Mouse (Mus musculus): ENCODE measurements around the gene Fer. TPM values are rescaled to one million over a fixed set of nuclear protein-coding genes. Genes with fewer than 3 reads are reported as not detected.

Gene Fer
- polyA plus RNA-seq, 1 experiment from 2014 or later, result 36.6 TPM

- no peak overlapping the region for H3K27ac ChIP-seq
- 81% methylated on average over 4 of the region's 4 CpGs for WGBS
- H3K27me3 ChIP-seq, result no peaks in the 10 kb centered on the region
- H3K4me3 ChIP-seq, result no peak overlapping the region
- H3K36me3 ChIP-seq, result no peaks in the 10 kb centered on the region
- no peaks in the 10 kb centered on the region for H3K9me3 ChIP-seq
- H3K4me1 ChIP-seq, result no peaks in the 10 kb centered on the region
- no peak overlapping the region for H3K4me2 ChIP-seq
- H3K9ac ChIP-seq, result no peak overlapping the region
- no peak for ATAC-seq (ENCODE audit: insufficient number of reproducible peaks, low FRiP score, low TSS enrichment, low read depth)
These were observed 16.0 kb downstream of the Fer start for GRCm38 (mm10) chr17:63878889-63879288.

GRCm38 (mm10) chr17:63880009-63880408 lies 17.1 kb downstream of the Fer start:
- no peak for ATAC-seq (ENCODE audit: insufficient number of reproducible peaks, low FRiP score, low TSS enrichment, low read depth)

GRCm38 (mm10) chr17:63886988-63887387 lies 24.1 kb downstream of the Fer start:
- ATAC-seq (ENCODE audit: insufficient number of reproducible peaks, low FRiP score, low TSS enrichment, low read depth), result no peak
- Histone ChIP-seq H3K4me3 (no peak overlapping the region), H3K9ac (no peak overlapping the region), H3K27me3 (no peaks in the 10 kb centered on the region), H3K4me1 (no peaks in the 10 kb centered on the region), H3K36me3 (no peaks in the 10 kb centered on the region), H3K4me2 (no peak overlapping the region), H3K27ac (no peak overlapping the region), H3K9me3 (no peaks in the 10 kb centered on the region)
- WGBS, result 94% methylated on average over 2 of the region's 2 CpGs

More at GRCm38 (mm10) chr17:63880009-63880408, 17.1 kb downstream of the Fer start:
- Histone ChIP-seq H3K4me3 (no peak overlapping the region), H3K4me2 (no peak overlapping the region), H3K27ac (no peak overlapping the region), H3K9me3 (no peaks in the 10 kb centered on the region), H3K4me1 (no peaks in the 10 kb centered on the region), H3K9ac (no peak overlapping the region), H3K36me3 (no peaks in the 10 kb centered on the region), H3K27me3 (no peaks in the 10 kb centered on the region)
- 89% methylated on average over 4 of the region's 4 CpGs for WGBS

- no peak for ATAC-seq (ENCODE audit: insufficient number of reproducible peaks, low FRiP score, low TSS enrichment, low read depth)
- H3K4me3 ChIP-seq, result no peak overlapping the region
- no peak overlapping the region for H3K4me2 ChIP-seq
- H3K9ac ChIP-seq, result no peak overlapping the region
- no peak overlapping the region for H3K27ac ChIP-seq
- no peaks in the 10 kb centered on the region for H3K36me3 ChIP-seq
- no peaks in the 10 kb centered on the region for H3K4me1 ChIP-seq
- no peaks in the 10 kb centered on the region for H3K9me3 ChIP-seq
- H3K27me3 ChIP-seq, result no peaks in the 10 kb centered on the region
These were observed 27.7 kb downstream of the Fer start for GRCm38 (mm10) chr17:63890611-63891010.

GRCm38 (mm10) chr17:63895829-63896228 lies 33.0 kb downstream of the Fer start:
- no peaks in the 10 kb centered on the region for H3K4me1 ChIP-seq
- no peaks in the 10 kb centered on the region for H3K27me3 ChIP-seq
- no peak overlapping the region for H3K4me3 ChIP-seq
- 72% methylated on average over 3 of the region's 3 CpGs for WGBS
- H3K9me3 ChIP-seq, result no peaks in the 10 kb centered on the region
- H3K36me3 ChIP-seq, result peaks cover 12% of the 10 kb centered on the region; the same call in 1 of the 2 replicates
- no peak overlapping the region for H3K4me2 ChIP-seq
- H3K27ac ChIP-seq, result no peak overlapping the region
- no peak for ATAC-seq (ENCODE audit: insufficient number of reproducible peaks, low FRiP score, low TSS enrichment, low read depth)
- H3K9ac ChIP-seq, result no peak overlapping the region

GRCm38 (mm10) chr17:63897050-63897449 lies 34.2 kb downstream of the Fer start:
- ATAC-seq (ENCODE audit: insufficient number of reproducible peaks, low FRiP score, low TSS enrichment, low read depth), result no peak
- 86% methylated on average over 7 of the region's 7 CpGs for WGBS
- H3K27ac ChIP-seq, result no peak overlapping the region

GRCm38 (mm10) chr17:63909297-63909696 lies 46.4 kb downstream of the Fer start:
- H3K36me3 ChIP-seq, result peaks cover 4% of the 10 kb centered on the region
- no peak for ATAC-seq (ENCODE audit: insufficient number of reproducible peaks, low FRiP score, low TSS enrichment, low read depth)
- 92% methylated on average over 4 of the region's 4 CpGs for WGBS
- H3K9me3 ChIP-seq, result no peaks in the 10 kb centered on the region
- no peak overlapping the region for H3K4me2 ChIP-seq
- no peak overlapping the region for H3K27ac ChIP-seq
- no peak overlapping the region for H3K4me3 ChIP-seq
- no peaks in the 10 kb centered on the region for H3K4me1 ChIP-seq
- no peaks in the 10 kb centered on the region for H3K27me3 ChIP-seq
- no peak overlapping the region for H3K9ac ChIP-seq

More at GRCm38 (mm10) chr17:63897050-63897449, 34.2 kb downstream of the Fer start:
- Histone ChIP-seq H3K4me1 (no peaks in the 10 kb centered on the region), H3K9me3 (no peaks in the 10 kb centered on the region), H3K4me2 (no peak overlapping the region), H3K36me3 (peaks cover 12% of the 10 kb centered on the region; the same call in 1 of the 2 replicates), H3K27me3 (no peaks in the 10 kb centered on the region), H3K9ac (no peak overlapping the region), H3K4me3 (no peak overlapping the region)

GRCm38 (mm10) chr17:63921601-63922203 lies 58.8 kb downstream of the Fer start:
- no peak overlapping the region for H3K9ac ChIP-seq
- 0 out of 2 replicates have a peak, but pooled peaks cover 4% of the 10 kb centered on the region for H3K36me3 ChIP-seq
- no peaks in the 10 kb centered on the region for H3K9me3 ChIP-seq
- no peak overlapping the region for H3K4me3 ChIP-seq
- H3K4me1 ChIP-seq, result no peaks in the 10 kb centered on the region
- H3K27me3 ChIP-seq, result no peaks in the 10 kb centered on the region
- WGBS, result 72% methylated on average over 6 of the region's 6 CpGs
- no peak overlapping the region for H3K27ac ChIP-seq
- ATAC-seq (ENCODE audit: insufficient number of reproducible peaks, low FRiP score, low TSS enrichment, low read depth), result no peak
- H3K4me2 ChIP-seq, result no peak overlapping the region

GRCm38 (mm10) chr17:63925581-63925980 lies 62.7 kb downstream of the Fer start:
- H3K4me3 ChIP-seq, result no peak overlapping the region
- no peak overlapping the region for H3K9ac ChIP-seq
- H3K36me3 ChIP-seq, result 0 out of 2 replicates have a peak, but pooled peaks cover 4% of the 10 kb centered on the region
- no peaks in the 10 kb centered on the region for H3K27me3 ChIP-seq
- ATAC-seq (ENCODE audit: insufficient number of reproducible peaks, low FRiP score, low TSS enrichment, low read depth), result no peak
- 74% methylated on average over 3 of the region's 3 CpGs for whole genome bisulfite sequencing
- H3K9me3 ChIP-seq, result no peaks in the 10 kb centered on the region
- no peak overlapping the region for H3K27ac ChIP-seq
- no peak overlapping the region for H3K4me2 ChIP-seq
- no peaks in the 10 kb centered on the region for H3K4me1 ChIP-seq

GRCm38 (mm10) chr17:63930634-63931033 lies 67.8 kb downstream of the Fer start:
- Histone ChIP-seq H3K4me2 (no peak overlapping the region), H3K4me3 (no peak overlapping the region), H3K9ac (no peak overlapping the region), H3K9me3 (no peaks in the 10 kb centered on the region), H3K27me3 (no peaks in the 10 kb centered on the region), H3K27ac (no peak overlapping the region), H3K4me1 (no peaks in the 10 kb centered on the region), H3K36me3 (peaks cover 9% of the 10 kb centered on the region; the same call in 1 of the 2 replicates)
- 54% methylated on average over 4 of the region's 4 CpGs for WGBS
- ATAC-seq (ENCODE audit: insufficient number of reproducible peaks, low FRiP score, low TSS enrichment, low read depth), result no peak

- H3K36me3 ChIP-seq, result peaks cover 11% of the 10 kb centered on the region; the same call in 1 of the 2 replicates
- H3K9ac ChIP-seq, result no peak overlapping the region
- no peaks in the 10 kb centered on the region for H3K27me3 ChIP-seq
- H3K9me3 ChIP-seq, result no peaks in the 10 kb centered on the region
- H3K4me2 ChIP-seq, result no peak overlapping the region
- 78% methylated on average over 1 of the region's 1 CpGs for WGBS
- H3K4me3 ChIP-seq, result no peak overlapping the region
- no peak for ATAC-seq (ENCODE audit: insufficient number of reproducible peaks, low FRiP score, low TSS enrichment, low read depth)
- H3K27ac ChIP-seq, result no peak overlapping the region
- H3K4me1 ChIP-seq, result no peaks in the 10 kb centered on the region
These were observed 68.7 kb downstream of the Fer start for GRCm38 (mm10) chr17:63931556-63931955.

- Histone ChIP-seq H3K4me2 (no peak overlapping the region), H3K9me3 (no peaks in the 10 kb centered on the region), H3K36me3 (peaks cover 11% of the 10 kb centered on the region; the same call in 1 of the 2 replicates), H3K4me1 (peaks cover 2% of the 10 kb centered on the region; the same call in 1 of the 2 replicates), H3K4me3 (no peak overlapping the region), H3K27me3 (no peaks in the 10 kb centered on the region), H3K9ac (no peak overlapping the region), H3K27ac (no peak overlapping the region)
- 90% methylated on average over 2 of the region's 2 CpGs for WGBS
- no peak for ATAC-seq (ENCODE audit: insufficient number of reproducible peaks, low FRiP score, low TSS enrichment, low read depth)
These were observed 72.5 kb downstream of the Fer start for GRCm38 (mm10) chr17:63935408-63935807.
